Mouse (Mus musculus) MEL (cell line): ENCODE results near the gene Pum1. TPM values are rescaled to one million over a fixed set of nuclear protein-coding genes. Genes with fewer than 3 reads are reported as not detected.

Source experiments
- DNase-seq: peaks from one replicate; pipeline ENCODE4 v3.0.0; 2011; ENCODE audit warnings: low read depth, low spot score
- H3K27ac ChIP-seq: 2 replicates; pipeline ENCODE4 v1.5.1; 2012; ENCODE audit warnings: low read depth, mild to moderate bottlenecking, control low read depth, low read length, moderate library complexity; ENCODE audit not compliant: control insufficient read depth
- H3K27me3 ChIP-seq, 2 experiments: fragments of 150-350 bp in 1 of 2; sonication (generic) in 1 of 2; 2 replicates each; pipeline ENCODE4 v1.6.1; 2012; ENCODE audit warnings: low read length in 2 of 2, mild to moderate bottlenecking in 2 of 2, improper control_type of control experiment in 1 of 2, moderate library complexity in 1 of 2; ENCODE audit not compliant: insufficient read depth in 2 of 2, control insufficient read depth in 1 of 2
- H3K36me3 ChIP-seq, 2 experiments: 2 replicates each; pipeline ENCODE4 v1.6.1; 2012 to 2014; ENCODE audit warnings: low read length in 2 of 2, improper control_type of control experiment in 1 of 2, inconsistent platforms in 1 of 2, mild to moderate bottlenecking in 1 of 2; ENCODE audit not compliant: insufficient read depth in 2 of 2, control insufficient read depth in 1 of 2
- H3K4me1 ChIP-seq, 2 experiments: fragments of 150-350 bp in 1 of 2; sonication (generic) in 1 of 2; 2 replicates each; pipeline ENCODE4 v1.6.1; 2012; ENCODE audit warnings: low read length in 2 of 2, improper control_type of control experiment in 1 of 2, mild to moderate bottlenecking in 1 of 2; ENCODE audit not compliant: insufficient read depth in 2 of 2, control insufficient read depth in 1 of 2
- H3K4me3 ChIP-seq, 2 experiments: fragments of 150-350 bp in 1 of 2; sonication (generic) in 1 of 2; 2 replicates each; pipeline ENCODE4 v1.5.1; 2012; ENCODE audit warnings: low read depth in 2 of 2, low read length in 2 of 2, mild to moderate bottlenecking in 2 of 2, moderate library complexity in 2 of 2, control low read depth in 1 of 2, improper control_type of control experiment in 1 of 2; ENCODE audit not compliant: control insufficient read depth in 1 of 2, insufficient read depth in 1 of 2
- H3K79me2 ChIP-seq: 2 replicates; pipeline ENCODE4 v1.6.1; 2012; ENCODE audit warnings: mild to moderate bottlenecking, low read length, moderate library complexity; ENCODE audit not compliant: control insufficient read depth, poor library complexity, insufficient read depth
- H3K9ac ChIP-seq: 2 replicates; pipeline ENCODE4 v1.6.1; 2012; ENCODE audit warnings: low read depth, mild to moderate bottlenecking, control low read depth, low read length, moderate library complexity; ENCODE audit not compliant: control insufficient read depth, poor library complexity, severe bottlenecking
- H3K9me3 ChIP-seq: fragments of 150-350 bp; sonication (generic); replicated peaks from 2 replicates; pipeline ENCODE4 v1.6.1; 2012; ENCODE audit warnings: mild to moderate bottlenecking, low read length, improper control_type of control experiment, moderate library complexity; ENCODE audit not compliant: insufficient read depth
- BHLHE40 ChIP-seq: IDR thresholded peaks from 2 replicates; pipeline ENCODE4 v1.6.1; 2012; ENCODE audit warnings: low read depth, mild to moderate bottlenecking, inconsistent platforms, low read length, improper control_type of control experiment, borderline replicate concordance
- CHD2 ChIP-seq: IDR thresholded peaks from 2 replicates; pipeline ENCODE4 v1.6.1; 2011; ENCODE audit warnings: low read length, improper control_type of control experiment
- CTCF ChIP-seq, 3 experiments: IDR thresholded peaks in 2 of 3; conservative IDR thresholded peaks in 1 of 3; 2 replicates each; pipeline ENCODE4 v1.5.1; 2011 to 2012; ENCODE audit warnings: low read length in 3 of 3, low read depth in 2 of 3, mild to moderate bottlenecking in 2 of 3, improper control_type of control experiment in 1 of 3, inconsistent platforms in 1 of 3, mixed read lengths in 1 of 3, moderate library complexity in 1 of 3; ENCODE audit not compliant: control insufficient read depth in 1 of 3, insufficient read depth in 1 of 3, poor library complexity in 1 of 3, severe bottlenecking in 1 of 3
- ELF1 ChIP-seq: IDR thresholded peaks from 2 replicates; pipeline ENCODE4 v1.6.1; 2014; ENCODE audit warnings: low read depth, mild to moderate bottlenecking, inconsistent platforms, low read length, improper control_type of control experiment, moderate library complexity
- EP300 ChIP-seq, 2 experiments: IDR thresholded peaks; 2 replicates each; pipeline ENCODE4 v1.6.1; 2011; ENCODE audit warnings: improper control_type of control experiment in 2 of 2, low read length in 2 of 2, low read depth in 1 of 2, mild to moderate bottlenecking in 1 of 2
- HCFC1 ChIP-seq: IDR thresholded peaks from 2 replicates; pipeline ENCODE4 v1.6.1; 2012; ENCODE audit warnings: low read depth, mild to moderate bottlenecking, inconsistent platforms, low read length, improper control_type of control experiment, moderate library complexity
- MAZ ChIP-seq: IDR thresholded peaks from 2 replicates; pipeline ENCODE4 v1.6.1; 2012; ENCODE audit warnings: low read depth, mild to moderate bottlenecking, inconsistent platforms, low read length, improper control_type of control experiment
- MEF2A ChIP-seq: IDR thresholded peaks from 2 replicates; pipeline ENCODE4 v1.6.1; 2014; ENCODE audit warnings: low read depth, mild to moderate bottlenecking, inconsistent platforms, low read length, improper control_type of control experiment; ENCODE audit not compliant: poor library complexity, insufficient replicate concordance, severe bottlenecking; ENCODE audit errors: extremely low read depth
- MXI1 ChIP-seq: IDR thresholded peaks from 2 replicates; pipeline ENCODE4 v1.6.1; 2011; ENCODE audit warnings: mild to moderate bottlenecking, low read depth, low read length, improper control_type of control experiment
- NELFE ChIP-seq: IDR thresholded peaks from 2 replicates; pipeline ENCODE4 v1.6.1; 2011; ENCODE audit warnings: low read depth, low read length, improper control_type of control experiment
- POLR2A ChIP-seq, 2 experiments: IDR thresholded peaks; 2 replicates each; pipeline ENCODE4 v1.6.1; 2011 to 2012; ENCODE audit warnings: low read length in 2 of 2, mild to moderate bottlenecking in 2 of 2, control low read depth in 1 of 2, improper control_type of control experiment in 1 of 2, low read depth in 1 of 2, moderate library complexity in 1 of 2; ENCODE audit not compliant: control insufficient read depth in 1 of 2, insufficient read depth in 1 of 2, poor library complexity in 1 of 2
- RCOR1 ChIP-seq: IDR thresholded peaks from 2 replicates; pipeline ENCODE4 v1.6.1; 2012; ENCODE audit warnings: low read depth, mild to moderate bottlenecking, inconsistent platforms, low read length, improper control_type of control experiment
- SIN3A ChIP-seq: IDR thresholded peaks from 2 replicates; pipeline ENCODE4 v1.6.1; 2012; ENCODE audit warnings: low read length, improper control_type of control experiment, inconsistent platforms
- TBP ChIP-seq: IDR thresholded peaks from 2 replicates; pipeline ENCODE4 v1.8.0; 2011; ENCODE audit warnings: low read depth, low read length, improper control_type of control experiment
- TCF12 ChIP-seq: IDR thresholded peaks from 2 replicates; pipeline ENCODE4 v1.6.1; 2014; ENCODE audit warnings: low read depth, mild to moderate bottlenecking, inconsistent platforms, low read length, improper control_type of control experiment, moderate library complexity
- UBTF ChIP-seq: IDR thresholded peaks from 2 replicates; pipeline ENCODE4 v1.6.1; 2012; ENCODE audit warnings: low read depth, mild to moderate bottlenecking, inconsistent platforms, low read length, improper control_type of control experiment, moderate library complexity, borderline replicate concordance; ENCODE audit not compliant: insufficient read depth
- USF1 ChIP-seq: IDR thresholded peaks from 2 replicates; pipeline ENCODE4 v1.6.1; 2014; ENCODE audit warnings: low read depth, mild to moderate bottlenecking, inconsistent platforms, low read length, improper control_type of control experiment, moderate library complexity
- ZC3H11A ChIP-seq: IDR thresholded peaks from 2 replicates; pipeline ENCODE4 v1.6.1; 2012; ENCODE audit warnings: low read depth, mild to moderate bottlenecking, inconsistent platforms, low read length, improper control_type of control experiment
- polyA plus RNA-seq, 2 experiments: library from polyadenylated mRNA; stranded (reverse) in 1 of 2; unstranded in 1 of 2; fragments of >175 nt in 1 of 2; fragments of >200 nt in 1 of 2; gene quantifications; 2 replicates each; pipeline versions ENCODE4 v1.2.1 to v1.2.4; 2012; ENCODE audit warnings: low replicate concordance in 2 of 2, low read depth in 1 of 2; ENCODE audit not compliant: insufficient read length in 2 of 2, insufficient read depth in 1 of 2, missing spikeins in 1 of 2
- total RNA-seq: library from RNA; depleted of rRNA; stranded (reverse); fragments of 300-350 nt; gene quantifications from 2 replicates; pipeline ENCODE4 v1.2.3, GENCODE M21; 2012

The Pum1 gene
- total and polyA plus RNA-seq, 3 experiments: 31.9 to 46.2 (median 36.1) TPM

DNA sequence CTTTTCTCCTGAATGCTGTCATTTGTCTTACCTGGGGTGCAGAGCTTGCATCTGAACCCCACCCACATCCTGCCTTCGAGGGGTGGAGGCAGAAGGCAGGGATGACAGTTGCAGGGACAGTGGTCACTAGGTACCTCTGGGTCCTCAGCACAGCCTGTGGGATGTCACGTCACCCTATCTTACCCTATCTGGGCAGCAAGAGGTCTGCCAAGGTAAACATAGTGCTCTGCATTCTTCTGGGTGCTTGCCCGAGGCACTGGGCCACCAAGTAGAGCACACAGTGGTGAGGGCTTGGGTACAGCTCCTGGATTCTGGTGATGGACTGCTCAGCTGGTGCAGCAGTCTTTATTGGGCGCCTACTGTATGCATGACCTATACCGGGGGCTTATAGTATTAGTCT is 136.5 kb downstream of the Pum1 start:
- Histone ChIP-seq H3K9me3 (no peaks in the 10 kb centered on the region), H3K4me1 (no peaks in the 10 kb centered on the region), H3K9ac (no peak overlapping the region), H3K27ac (no peak overlapping the region), H3K36me3 (no peaks in the 10 kb centered on the region), H3K79me2 (no peaks in the 10 kb centered on the region), H3K27me3 (no peaks in the 10 kb centered on the region), H3K4me3 (no peak overlapping the region)
- no peak for DNase-seq
- TF ChIP-seq EP300 (IDR thresholded peaks at IDR 0.05; ENCODE audit: low read depth in 1 of 2, low read length in 2 of 2) (no peak), NELFE (no peak), MXI1 (no peak), USF1 (no peak), MAZ (no peak), SIN3A (no peak), HCFC1 (no peak), ELF1 (no peak), UBTF (no peak), TBP (no peak), RCOR1 (no peak), POLR2A (IDR thresholded peaks at IDR 0.05; ENCODE audit: control insufficient read depth in 1 of 2, insufficient read depth in 1 of 2, low read depth in 1 of 2, low read length in 2 of 2, poor library complexity in 1 of 2) (no peak), ZC3H11A (no peak), CHD2 (no peak), BHLHE40 (no peak), CTCF (IDR thresholded peaks at IDR 0.05 in 2 of 3, conservative IDR thresholded peaks at IDR 0.05 in 1 of 3; ENCODE audit: control insufficient read depth in 1 of 3, insufficient read depth in 1 of 3, low read depth in 2 of 3, low read length in 3 of 3, poor library complexity in 1 of 3, severe bottlenecking in 1 of 3) (no peak)

DNA sequence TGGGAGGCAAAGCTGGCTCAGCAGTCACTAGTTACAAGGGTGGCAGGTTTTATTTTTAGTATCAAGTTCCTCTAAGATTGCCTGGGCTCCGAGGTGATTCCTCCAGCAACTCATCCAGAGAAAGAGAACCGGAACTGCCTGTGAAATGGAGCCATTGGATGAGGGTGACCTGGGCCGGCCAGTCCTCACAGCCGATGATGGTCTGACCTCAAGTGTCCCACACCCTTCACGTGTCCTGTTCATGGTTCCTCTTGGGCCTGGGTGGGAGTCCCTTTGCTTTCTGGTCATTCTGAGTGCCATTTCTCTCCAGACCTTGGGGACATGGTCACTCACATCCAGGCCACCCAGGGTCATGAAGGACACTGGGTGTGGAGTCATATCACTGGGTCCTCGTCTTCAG is 137.0 kb downstream of the Pum1 start:
- H3K36me3 ChIP-seq: no peaks in the 10 kb centered on the region
- H3K9ac ChIP-seq: no peak overlapping the region
- no peaks in the 10 kb centered on the region for H3K4me1 ChIP-seq
- H3K4me3 ChIP-seq: no peak overlapping the region
- no peaks in the 10 kb centered on the region for H3K27me3 ChIP-seq
- TF ChIP-seq SIN3A: no peak
- H3K79me2 ChIP-seq: no peaks in the 10 kb centered on the region
- DNase-seq: no peak
- H3K27ac ChIP-seq: no peak overlapping the region
- no peaks in the 10 kb centered on the region for H3K9me3 ChIP-seq

GRCm38 (mm10) chr4:130801198-130801597 is 138.1 kb downstream of the Pum1 start:
- H3K4me1 ChIP-seq: no peaks in the 10 kb centered on the region
- H3K4me3 ChIP-seq: no peak overlapping the region
- TF ChIP-seq NELFE: no peak
- no peak for TF ChIP-seq TBP
- TF ChIP-seq TCF12: no peak
- no peak for TF ChIP-seq MEF2A
- no peak for TF ChIP-seq RCOR1
- H3K36me3 ChIP-seq: no peaks in the 10 kb centered on the region
- no peak for DNase-seq
- no peak overlapping the region for H3K9ac ChIP-seq
- H3K27ac ChIP-seq: no peak overlapping the region
- no peaks in the 10 kb centered on the region for H3K27me3 ChIP-seq
- no peaks in the 10 kb centered on the region for H3K9me3 ChIP-seq
- H3K79me2 ChIP-seq: no peaks in the 10 kb centered on the region
